Mouse (Mus musculus): Measurements from ENCODE around the gene Cwc27. TPM values are rescaled to one million over a fixed set of nuclear protein-coding genes. Genes with fewer than 3 reads are reported as not detected.

Gene Cwc27
- polyA plus RNA-seq, 1 experiment from 2014 or later, result 35.0 TPM

- H3K27ac ChIP-seq, result no peak overlapping the region
- no peak overlapping the region for H3K4me2 ChIP-seq
- no peaks in the 10 kb centered on the region for H3K4me1 ChIP-seq
- peaks cover 15% of the 10 kb centered on the region; the same call in 1 of the 2 replicates for H3K36me3 ChIP-seq (ENCODE audit: poor library complexity, severe bottlenecking)
- H3K9me3 ChIP-seq (replicated peaks), result no peaks in the 10 kb centered on the region
- 87% methylated on average over 7 of the region's 7 CpGs for WGBS
- H3K9ac ChIP-seq, result no peak overlapping the region
- H3K27me3 ChIP-seq, result no peaks in the 10 kb centered on the region
- ATAC-seq, result no peak
- H3K4me3 ChIP-seq, result no peak overlapping the region
These were observed 156.8 kb downstream of the Cwc27 start for GRCm38 (mm10) chr13:104660042-104660680.

- Histone ChIP-seq H3K9me3 (replicated peaks) (no peaks in the 10 kb centered on the region), H3K4me3 (no peak overlapping the region), H3K36me3 (ENCODE audit: poor library complexity, severe bottlenecking) (peaks cover 15% of the 10 kb centered on the region; the same call in 1 of the 2 replicates), H3K27me3 (no peaks in the 10 kb centered on the region), H3K9ac (no peak overlapping the region), H3K4me1 (no peaks in the 10 kb centered on the region), H3K4me2 (no peak overlapping the region), H3K27ac (no peak overlapping the region)
- no peak for ATAC-seq
- WGBS, result 98% methylated on average over 5 of the region's 5 CpGs
These were observed 160.2 kb downstream of the Cwc27 start for GRCm38 (mm10) chr13:104656666-104657272.

- Histone ChIP-seq H3K27ac (no peak overlapping the region), H3K9me3 (replicated peaks) (no peaks in the 10 kb centered on the region), H3K36me3 (ENCODE audit: poor library complexity, severe bottlenecking) (0 out of 2 replicates have a peak, but pooled peaks cover 6% of the 10 kb centered on the region), H3K4me3 (no peak overlapping the region), H3K4me1 (no peaks in the 10 kb centered on the region), H3K9ac (no peak overlapping the region), H3K4me2 (no peak overlapping the region), H3K27me3 (no peaks in the 10 kb centered on the region)
- no peak for ATAC-seq
- WGBS, result 71% methylated on average over 3 of the region's 3 CpGs
These were observed 161.8 kb downstream of the Cwc27 start for GRCm38 (mm10) chr13:104655137-104655536.

- no peaks in the 10 kb centered on the region for H3K9me3 ChIP-seq (replicated peaks)
- H3K4me3 ChIP-seq, result no peak overlapping the region
- H3K4me1 ChIP-seq, result no peaks in the 10 kb centered on the region
- no peak overlapping the region for H3K9ac ChIP-seq
- no peaks in the 10 kb centered on the region for H3K27me3 ChIP-seq
- 77% methylated on average over 2 of the region's 2 CpGs for WGBS
- ATAC-seq, result no peak
- no peak overlapping the region for H3K27ac ChIP-seq
- no peak overlapping the region for H3K4me2 ChIP-seq
- 0 out of 2 replicates have a peak, but pooled peaks cover 2% of the 10 kb centered on the region for H3K36me3 ChIP-seq (ENCODE audit: poor library complexity, severe bottlenecking)
These were observed 165.2 kb downstream of the Cwc27 start for GRCm38 (mm10) chr13:104651763-104652162.

GRCm38 (mm10) chr13:104650654-104651053 is 166.3 kb downstream of the Cwc27 start:
- 94% methylated on average over 2 of the region's 2 CpGs for WGBS

GRCm38 (mm10) chr13:104650145-104650544 is 166.8 kb downstream of the Cwc27 start:
- no peaks in the 10 kb centered on the region for H3K36me3 ChIP-seq (ENCODE audit: poor library complexity, severe bottlenecking)
- no peak overlapping the region for H3K9ac ChIP-seq
- 58% methylated on average over 5 of the region's 5 CpGs for WGBS
- no peak overlapping the region for H3K4me2 ChIP-seq
- no peak overlapping the region for H3K4me3 ChIP-seq
- no peak for ATAC-seq
- H3K9me3 ChIP-seq (replicated peaks), result no peaks in the 10 kb centered on the region
- no peaks in the 10 kb centered on the region for H3K4me1 ChIP-seq
- H3K27me3 ChIP-seq, result no peaks in the 10 kb centered on the region
- H3K27ac ChIP-seq, result no peak overlapping the region

More at GRCm38 (mm10) chr13:104650654-104651053, 166.3 kb downstream of the Cwc27 start:
- no peaks in the 10 kb centered on the region for H3K27me3 ChIP-seq
- H3K4me3 ChIP-seq, result no peak overlapping the region
- no peak overlapping the region for H3K27ac ChIP-seq
- no peak overlapping the region for H3K9ac ChIP-seq
- no peak for ATAC-seq
- no peaks in the 10 kb centered on the region for H3K4me1 ChIP-seq
- no peaks in the 10 kb centered on the region for H3K36me3 ChIP-seq (ENCODE audit: poor library complexity, severe bottlenecking)
- no peak overlapping the region for H3K4me2 ChIP-seq
- no peaks in the 10 kb centered on the region for H3K9me3 ChIP-seq (replicated peaks)

GRCm38 (mm10) chr13:104645778-104646425 is 171.0 kb downstream of the Cwc27 start:
- no peak overlapping the region for H3K27ac ChIP-seq

GRCm38 (mm10) chr13:104644185-104644584 is 172.8 kb downstream of the Cwc27 start:
- H3K27me3 ChIP-seq, result no peaks in the 10 kb centered on the region
- no peak overlapping the region for H3K4me3 ChIP-seq
- H3K36me3 ChIP-seq (ENCODE audit: poor library complexity, severe bottlenecking), result no peaks in the 10 kb centered on the region
- H3K9me3 ChIP-seq (replicated peaks), result no peaks in the 10 kb centered on the region
- no peaks in the 10 kb centered on the region for H3K4me1 ChIP-seq
- H3K27ac ChIP-seq, result no peak overlapping the region
- no peak for ATAC-seq
- H3K9ac ChIP-seq, result no peak overlapping the region
- 93% methylated on average over 1 of the region's 1 CpGs for WGBS
- no peak overlapping the region for H3K4me2 ChIP-seq

More at GRCm38 (mm10) chr13:104645778-104646425, 171.0 kb downstream of the Cwc27 start:
- no peak overlapping the region for H3K4me3 ChIP-seq
- WGBS, result 93% methylated on average over 6 of the region's 6 CpGs
- H3K9me3 ChIP-seq (replicated peaks), result no peaks in the 10 kb centered on the region
- H3K27me3 ChIP-seq, result no peaks in the 10 kb centered on the region
- no peak overlapping the region for H3K9ac ChIP-seq
- H3K4me2 ChIP-seq, result no peak overlapping the region
- ATAC-seq, result no peak
- no peaks in the 10 kb centered on the region for H3K36me3 ChIP-seq (ENCODE audit: poor library complexity, severe bottlenecking)
- no peaks in the 10 kb centered on the region for H3K4me1 ChIP-seq

GRCm38 (mm10) chr13:104640694-104641454 is 176.1 kb downstream of the Cwc27 start:
- Histone ChIP-seq H3K9me3 (replicated peaks) (no peaks in the 10 kb centered on the region), H3K27me3 (no peaks in the 10 kb centered on the region), H3K9ac (no peak overlapping the region), H3K4me3 (no peak overlapping the region), H3K27ac (no peak overlapping the region), H3K4me2 (no peak overlapping the region), H3K36me3 (ENCODE audit: poor library complexity, severe bottlenecking) (no peaks in the 10 kb centered on the region), H3K4me1 (no peaks in the 10 kb centered on the region)
- no peak for ATAC-seq
- WGBS, result 88% methylated on average over 5 of the region's 5 CpGs

GRCm38 (mm10) chr13:104638988-104639387 is 178.0 kb downstream of the Cwc27 start:
- no peak overlapping the region for H3K9ac ChIP-seq
- H3K36me3 ChIP-seq (ENCODE audit: poor library complexity, severe bottlenecking), result no peaks in the 10 kb centered on the region
- no peaks in the 10 kb centered on the region for H3K9me3 ChIP-seq (replicated peaks)
- no peaks in the 10 kb centered on the region for H3K27me3 ChIP-seq
- WGBS, result 62% methylated on average over 3 of the region's 3 CpGs
- H3K4me1 ChIP-seq, result no peaks in the 10 kb centered on the region
- ATAC-seq, result no peak
- H3K4me3 ChIP-seq, result no peak overlapping the region
- no peak overlapping the region for H3K27ac ChIP-seq
- H3K4me2 ChIP-seq, result no peak overlapping the region

- ATAC-seq, result no peak
- H3K36me3 ChIP-seq (ENCODE audit: poor library complexity, severe bottlenecking), result no peaks in the 10 kb centered on the region; the same call in 1 of the 2 replicates
- WGBS, result 86% methylated on average over 6 of the region's 6 CpGs
These were observed 180.9 kb downstream of the Cwc27 start for GRCm38 (mm10) chr13:104635965-104636462.

More at GRCm38 (mm10) chr13:104635965-104636462, 180.9 kb downstream of the Cwc27 start:
- no peaks in the 10 kb centered on the region for H3K27me3 ChIP-seq
- H3K4me3 ChIP-seq, result no peak overlapping the region
- H3K9me3 ChIP-seq (replicated peaks), result no peaks in the 10 kb centered on the region
- H3K27ac ChIP-seq, result no peak overlapping the region
- peaks cover 12% of the 10 kb centered on the region; the same call in 1 of the 2 replicates for H3K4me1 ChIP-seq
- H3K9ac ChIP-seq, result no peak overlapping the region
- H3K4me2 ChIP-seq, result no peak overlapping the region
